Mouse (Mus musculus) forebrain, embryonic 16.5 days (tissue): ENCODE measurements around the gene Olfr281. TPM values are rescaled to one million over a fixed set of nuclear protein-coding genes. Genes with fewer than 3 reads are reported as not detected.
"Not testable (repeated sequence)": the region's sequence is repeated elsewhere in the genome, so short reads cannot be mapped to it uniquely, and the experiment has no call there.

Experiments used
- ATAC-seq: fragments of 200-750 bp; cut with Nextera tagmentation; 2 replicates; pipeline ENCODE4 v1.8.0; 2017; ENCODE audit warnings: mild to moderate bottlenecking, moderate library complexity
- H3K27ac ChIP-seq: fragments of 300-500 bp; sonication (generic); 2 replicates; pipeline ENCODE4 v1.5.1; 2014; ENCODE audit warnings: low read length, control low read depth
- H3K27me3 ChIP-seq: fragments of 300-500 bp; sonication (generic); replicated peaks from 2 replicates; pipeline ENCODE4 v1.6.1; 2014; ENCODE audit warnings: low read length; ENCODE audit not compliant: control insufficient read depth, insufficient read depth
- H3K36me3 ChIP-seq: fragments of 300-500 bp; sonication (generic); 2 replicates; pipeline ENCODE4 v1.6.1; 2014; ENCODE audit not compliant: control insufficient read depth, insufficient read depth
- H3K4me1 ChIP-seq: fragments of 300-500 bp; sonication (generic); replicated peaks from 2 replicates; pipeline ENCODE4 v1.6.1; 2014; ENCODE audit warnings: low read length; ENCODE audit not compliant: control insufficient read depth, insufficient read depth
- H3K4me2 ChIP-seq: fragments of 300-500 bp; sonication (generic); 2 replicates; pipeline ENCODE4 v1.6.1; 2014; ENCODE audit warnings: mild to moderate bottlenecking, low read length, control low read depth
- H3K4me3 ChIP-seq: fragments of 300-500 bp; sonication (generic); replicated peaks from 2 replicates; pipeline ENCODE4 v1.5.1; 2014; ENCODE audit warnings: mild to moderate bottlenecking, low read length, control low read depth
- H3K9ac ChIP-seq: fragments of 300-500 bp; sonication (generic); replicated peaks from 2 replicates; pipeline ENCODE4 v1.6.1; 2014; ENCODE audit warnings: low read depth, low read length, control low read depth
- H3K9me3 ChIP-seq: fragments of 300-500 bp; sonication (generic); 2 replicates; pipeline ENCODE4 v1.6.1; 2016; ENCODE audit warnings: low read length; ENCODE audit not compliant: control insufficient read depth
- WGBS: fragments of 180-500 bp; shearing (Covaris S2); extraction: QIAGEN DNeasy Blood & Tissue Kit; methylation state at CpG from one replicate; pipeline ENCODE4 v1.1.7; 2014; 5-methylcytosine and 5-hydroxymethylcytosine counted together
- polyA plus RNA-seq: library from polyadenylated mRNA; unstranded; fragments of >200 nt; fragmentation: Nextera tagmentation; extraction: Ambion mirVana; gene quantifications from 2 replicates; pipeline ENCODE4 v1.2.1, GENCODE M21; 2015

Gene Olfr281
- polyA plus RNA-seq, result not detected in 2 replicates

- no peaks in the 10 kb centered on the region for H3K4me1 ChIP-seq
- H3K27me3 ChIP-seq, result no peaks in the 10 kb centered on the region
- no peak for ATAC-seq
- no peak within 1 kb of the TSS for H3K9ac ChIP-seq
- H3K4me3 ChIP-seq, result no peak within 1 kb of the TSS
- 92% methylated on average over 7 of the region's 7 CpGs for WGBS
- H3K9me3 ChIP-seq, result no peaks in the 10 kb centered on the region
- no peak within 1 kb of the TSS for H3K27ac ChIP-seq
- no peak within 1 kb of the TSS for H3K4me2 ChIP-seq
- H3K36me3 ChIP-seq, result no peaks in the 10 kb centered on the region
These were observed at the start of gene Olfr281 for GRCm38 (mm10) chr15:98452288-98452687. Gene Olfr281 (plus strand): TSS chr15:98452588.

- peaks cover 4% of the 10 kb centered on the region; the same call in 1 of the 2 replicates for H3K9me3 ChIP-seq
- no peak for ATAC-seq
- no peak overlapping the region for H3K9ac ChIP-seq
- no peaks in the 10 kb centered on the region for H3K4me1 ChIP-seq
- H3K27ac ChIP-seq, result no peak overlapping the region
- no peak overlapping the region for H3K4me3 ChIP-seq
- no peak overlapping the region for H3K4me2 ChIP-seq
- no peaks in the 10 kb centered on the region for H3K27me3 ChIP-seq
- no peaks in the 10 kb centered on the region for H3K36me3 ChIP-seq
- 76% methylated on average over 17 of the region's 17 CpGs for WGBS
These were observed 43.9 kb upstream of the Olfr281 start for GRCm38 (mm10) chr15:98408406-98409060.

GRCm38 (mm10) chr15:98409635-98410034 lies 42.8 kb upstream of the Olfr281 start:
- WGBS, result 93% methylated on average over 2 of the region's 2 CpGs

GRCm38 (mm10) chr15:98410249-98410648 lies 42.1 kb upstream of the Olfr281 start:
- H3K27me3 ChIP-seq, result no peaks in the 10 kb centered on the region
- no peaks in the 10 kb centered on the region for H3K4me1 ChIP-seq
- no peak for ATAC-seq
- no peak overlapping the region for H3K4me2 ChIP-seq
- peaks cover 4% of the 10 kb centered on the region; the same call in 1 of the 2 replicates for H3K9me3 ChIP-seq
- no peak overlapping the region for H3K4me3 ChIP-seq
- no peaks in the 10 kb centered on the region for H3K36me3 ChIP-seq
- no peak overlapping the region for H3K27ac ChIP-seq
- 90% methylated on average over 9 of the region's 9 CpGs for WGBS
- no peak overlapping the region for H3K9ac ChIP-seq

More at GRCm38 (mm10) chr15:98409635-98410034, 42.8 kb upstream of the Olfr281 start:
- Histone ChIP-seq H3K27ac (no peak overlapping the region), H3K9ac (no peak overlapping the region), H3K9me3 (peaks cover 4% of the 10 kb centered on the region; the same call in 1 of the 2 replicates), H3K36me3 (no peaks in the 10 kb centered on the region), H3K27me3 (no peaks in the 10 kb centered on the region), H3K4me2 (no peak overlapping the region), H3K4me1 (no peaks in the 10 kb centered on the region), H3K4me3 (no peak overlapping the region)
- no peak for ATAC-seq

- no peak overlapping the region for H3K4me2 ChIP-seq
- 66% methylated on average over 4 of the region's 4 CpGs for WGBS
- ATAC-seq, result no peak
- H3K9me3 ChIP-seq, result no peaks in the 10 kb centered on the region
- no peak overlapping the region for H3K9ac ChIP-seq
- H3K4me1 ChIP-seq, result no peaks in the 10 kb centered on the region
- H3K4me3 ChIP-seq, result no peak overlapping the region
- no peaks in the 10 kb centered on the region for H3K36me3 ChIP-seq
- H3K27ac ChIP-seq, result no peak overlapping the region
- no peaks in the 10 kb centered on the region for H3K27me3 ChIP-seq
These were observed 36.4 kb upstream of the Olfr281 start for GRCm38 (mm10) chr15:98415996-98416395.

GRCm38 (mm10) chr15:98416802-98417201 lies 35.6 kb upstream of the Olfr281 start:
- H3K4me3 ChIP-seq, H3K9ac ChIP-seq, H3K27ac ChIP-seq, H3K4me2 ChIP-seq, H3K27me3 ChIP-seq, ATAC-seq, H3K36me3 ChIP-seq, H3K4me1 ChIP-seq, H3K9me3 ChIP-seq: not testable (repeated sequence)

GRCm38 (mm10) chr15:98417285-98417684 lies 35.1 kb upstream of the Olfr281 start:
- 9% methylated on average over 1 of the region's 3 CpGs for WGBS
- H3K9me3 ChIP-seq, ATAC-seq, H3K4me1 ChIP-seq, H3K9ac ChIP-seq, H3K27me3 ChIP-seq, H3K36me3 ChIP-seq, H3K4me2 ChIP-seq, H3K4me3 ChIP-seq, H3K27ac ChIP-seq: not testable (repeated sequence)

GRCm38 (mm10) chr15:98418096-98418495 lies 34.3 kb upstream of the Olfr281 start:
- H3K36me3 ChIP-seq, result no peaks in the 10 kb centered on the region
- WGBS, result 76% methylated on average over 7 of the region's 7 CpGs

GRCm38 (mm10) chr15:98420897-98421296 lies 31.5 kb upstream of the Olfr281 start:
- no peak for ATAC-seq
- H3K27me3 ChIP-seq, result no peaks in the 10 kb centered on the region
- no peaks in the 10 kb centered on the region for H3K4me1 ChIP-seq
- H3K9me3 ChIP-seq, result no peaks in the 10 kb centered on the region
- no peaks in the 10 kb centered on the region for H3K36me3 ChIP-seq
- WGBS, result 83% methylated on average over 4 of the region's 4 CpGs
- H3K27ac ChIP-seq, result no peak overlapping the region
- H3K9ac ChIP-seq, result no peak overlapping the region
- no peak overlapping the region for H3K4me3 ChIP-seq
- no peak overlapping the region for H3K4me2 ChIP-seq

More at GRCm38 (mm10) chr15:98418096-98418495, 34.3 kb upstream of the Olfr281 start:
- H3K27me3 ChIP-seq, result no peaks in the 10 kb centered on the region
- H3K9me3 ChIP-seq, result no peaks in the 10 kb centered on the region
- no peak overlapping the region for H3K4me2 ChIP-seq
- H3K4me3 ChIP-seq, result no peak overlapping the region
- no peak overlapping the region for H3K27ac ChIP-seq
- no peak for ATAC-seq
- no peaks in the 10 kb centered on the region for H3K4me1 ChIP-seq
- H3K9ac ChIP-seq, result no peak overlapping the region

GRCm38 (mm10) chr15:98424326-98424725 lies 28.1 kb upstream of the Olfr281 start:
- no peaks in the 10 kb centered on the region for H3K36me3 ChIP-seq
- no peak for ATAC-seq
- no peak overlapping the region for H3K4me3 ChIP-seq
- no peak overlapping the region for H3K9ac ChIP-seq
- no peaks in the 10 kb centered on the region for H3K4me1 ChIP-seq
- no peak overlapping the region for H3K4me2 ChIP-seq
- H3K9me3 ChIP-seq, result no peaks in the 10 kb centered on the region
- no peaks in the 10 kb centered on the region for H3K27me3 ChIP-seq
- no peak overlapping the region for H3K27ac ChIP-seq
- WGBS, result 69% methylated on average over 14 of the region's 14 CpGs
